Mouse (Mus musculus) T-cell, adult 2 months (primary cell): ENCODE results near the gene Pamr1.

Source experiments
- DNase-seq: peaks from one replicate; pipeline ENCODE4 v3.0.0; 2022; ENCODE audit warnings: low spot score

Pamr1 gene

GRCm38 (mm10) chr2:102598911-102599721, 49.3 kb downstream of the Pamr1 start:
- no peak for DNase-seq

GRCm38 (mm10) chr2:102600516-102600915, 50.7 kb downstream of the Pamr1 start:
- DNase-seq = no peak

GRCm38 (mm10) chr2:102610485-102610884, 60.7 kb downstream of the Pamr1 start:
- no peak for DNase-seq

- no peak for DNase-seq
Measured at GRCm38 (mm10) chr2:102616637-102617036, 66.8 kb downstream of the Pamr1 start.

- no peak for DNase-seq
Measured at GRCm38 (mm10) chr2:102620744-102621429, 71.1 kb downstream of the Pamr1 start.

- no peak for DNase-seq
Measured at GRCm38 (mm10) chr2:102622176-102622575, 72.4 kb downstream of the Pamr1 start.

- DNase-seq = no peak
Measured at GRCm38 (mm10) chr2:102622943-102623342, 73.1 kb downstream of the Pamr1 start.

GRCm38 (mm10) chr2:102624538-102624937, 74.7 kb downstream of the Pamr1 start:
- no peak for DNase-seq

- DNase-seq = no peak
Measured at GRCm38 (mm10) chr2:102632361-102632760, 82.5 kb downstream of the Pamr1 start.

GRCm38 (mm10) chr2:102634010-102634409, 84.2 kb downstream of the Pamr1 start:
- DNase-seq = no peak

GRCm38 (mm10) chr2:102635523-102636060, 85.8 kb downstream of the Pamr1 start:
- no peak for DNase-seq

- no peak for DNase-seq
Measured at GRCm38 (mm10) chr2:102636116-102636600, 86.3 kb downstream of the Pamr1 start.

GRCm38 (mm10) chr2:102638140-102638539, 88.3 kb downstream of the Pamr1 start:
- no peak for DNase-seq

GRCm38 (mm10) chr2:102638690-102639089, 88.9 kb downstream of the Pamr1 start:
- no peak for DNase-seq

GRCm38 (mm10) chr2:102648845-102649500, 99.2 kb downstream of the Pamr1 start:
- DNase-seq = no peak

- no peak for DNase-seq
Measured at GRCm38 (mm10) chr2:102650322-102650721, 100.5 kb downstream of the Pamr1 start.

- DNase-seq = no peak
Measured at GRCm38 (mm10) chr2:102655966-102656725, 106.3 kb downstream of the Pamr1 start.

- DNase-seq = no peak
Measured at GRCm38 (mm10) chr2:102657726-102658125, 107.9 kb downstream of the Pamr1 start.

GRCm38 (mm10) chr2:102658163-102658660, 108.4 kb downstream of the Pamr1 start, which contains the start of gene Slc1a2:
Gene Slc1a2, plus strand, starts transcription at chr2:102658659.
- no peak for DNase-seq

GRCm38 (mm10) chr2:102658661-102659520, 109.1 kb downstream of the Pamr1 start:
- no peak for DNase-seq

GRCm38 (mm10) chr2:102659521-102659830, 109.7 kb downstream of the Pamr1 start:
- DNase-seq = no peak
